Mouse (Mus musculus): ENCODE results near the gene Mief1. TPM values are rescaled to one million over a fixed set of nuclear protein-coding genes. Genes with fewer than 3 reads are reported as not detected.

Gene Mief1
- 22.0 TPM for polyA plus RNA-seq (2014; fragmentation: Illumina TruSeq; extraction: RNeasy Lipid Tissue Mini Kit (QIAGEN cat#74804))

GRCm38 (mm10) chr15:80233733-80234509 is at the start of gene Mief1:
Gene Mief1 (plus strand): TSS chr15:80234018.

GRCm38 (mm10) chr15:80235535-80235934 is 1.7 kb downstream of the Mief1 start, which contains the start of gene AC140267.1:
Gene AC140267.1 (plus strand): TSS chr15:80235835.

GRCm38 (mm10) chr15:80254847-80255645 is 21.2 kb downstream of the Mief1 start, which contains the start of gene Atf4:
Gene Atf4 (plus strand): TSS chr15:80255184.

GRCm38 (mm10) chr15:80263610-80264575 is 30.1 kb downstream of the Mief1 start, which contains the start of gene Rps19bp1:
Gene Rps19bp1 (minus strand): TSS chr15:80264315.

GRCm38 (mm10) chr15:80286851-80287415 is 53.1 kb downstream of the Mief1 start, which contains the start of gene Cacna1i:
Gene Cacna1i (plus strand): TSS chr15:80287238.

Other genes with a start within 250 kb of the Mief1 start
- 0.37 TPM for gene Pdgfb, start 219.0 kb upstream of the Mief1 start, polyA plus RNA-seq (2014; fragmentation: Illumina TruSeq; extraction: RNeasy Lipid Tissue Mini Kit (QIAGEN cat#74804))
- gene Syngr1, start 142.7 kb upstream of the Mief1 start, polyA plus RNA-seq (2014; fragmentation: Illumina TruSeq; extraction: RNeasy Lipid Tissue Mini Kit (QIAGEN cat#74804)): 0.14 TPM
- gene Rpl3, start 142.2 kb upstream of the Mief1 start, polyA plus RNA-seq (2014; fragmentation: Illumina TruSeq; extraction: RNeasy Lipid Tissue Mini Kit (QIAGEN cat#74804)): 298 TPM
- 0.54 TPM for gene Tab1, start 100.9 kb upstream of the Mief1 start, polyA plus RNA-seq (2014; fragmentation: Illumina TruSeq; extraction: RNeasy Lipid Tissue Mini Kit (QIAGEN cat#74804))
- 7.0 TPM for gene Mgat3, start 60.3 kb upstream of the Mief1 start, polyA plus RNA-seq (2014; fragmentation: Illumina TruSeq; extraction: RNeasy Lipid Tissue Mini Kit (QIAGEN cat#74804))
- not detected for gene AC140267.1, start 1.8 kb downstream of the Mief1 start, polyA plus RNA-seq (2014; fragmentation: Illumina TruSeq; extraction: RNeasy Lipid Tissue Mini Kit (QIAGEN cat#74804))
- 46.8 TPM for gene Atf4, start 21.2 kb downstream of the Mief1 start, polyA plus RNA-seq (2014; fragmentation: Illumina TruSeq; extraction: RNeasy Lipid Tissue Mini Kit (QIAGEN cat#74804))
- 3.3 TPM for gene Rps19bp1, start 30.3 kb downstream of the Mief1 start, polyA plus RNA-seq (2014; fragmentation: Illumina TruSeq; extraction: RNeasy Lipid Tissue Mini Kit (QIAGEN cat#74804))
- gene Cacna1i, start 53.2 kb downstream of the Mief1 start, polyA plus RNA-seq (2014; fragmentation: Illumina TruSeq; extraction: RNeasy Lipid Tissue Mini Kit (QIAGEN cat#74804)): not detected